Mouse (Mus musculus) heart, embryonic 13.5 days (tissue): ENCODE measurements around the gene Cnot2. TPM values are rescaled to one million over a fixed set of nuclear protein-coding genes. Genes with fewer than 3 reads are reported as not detected.

Source experiments
- ATAC-seq: fragments of 200-750 bp; cut with Nextera tagmentation; 2 replicates; pipeline ENCODE4 v1.8.0; 2017; ENCODE audit warnings: moderate TSS enrichment; ENCODE audit not compliant: insufficient number of reproducible peaks, low FRiP score, low TSS enrichment; ENCODE audit errors: extremely low read depth
- H3K27ac ChIP-seq: fragments of 300-500 bp; sonication (generic); replicated peaks from 2 replicates; pipeline ENCODE4 v1.5.1; 2015; ENCODE audit warnings: moderate library complexity, mild to moderate bottlenecking, inconsistent platforms
- H3K27me3 ChIP-seq: fragments of 300-500 bp; sonication (generic); replicated peaks from 2 replicates; pipeline ENCODE4 v1.6.1; 2015; ENCODE audit warnings: mild to moderate bottlenecking, inconsistent platforms
- H3K36me3 ChIP-seq: fragments of 300-500 bp; sonication (generic); 2 replicates; pipeline ENCODE4 v1.6.1; 2015; ENCODE audit warnings: mild to moderate bottlenecking, inconsistent platforms
- H3K4me1 ChIP-seq: fragments of 300-500 bp; sonication (generic); 2 replicates; pipeline ENCODE4 v1.6.1; 2015; ENCODE audit warnings: inconsistent platforms
- H3K4me2 ChIP-seq: fragments of 300-500 bp; sonication (generic); 2 replicates; pipeline ENCODE4 v1.6.1; 2015; ENCODE audit warnings: inconsistent platforms, mild to moderate bottlenecking, moderate library complexity
- H3K4me3 ChIP-seq: fragments of 300-500 bp; sonication (generic); 2 replicates; pipeline ENCODE4 v1.5.1; 2015; ENCODE audit warnings: moderate library complexity, mild to moderate bottlenecking, inconsistent platforms
- H3K9ac ChIP-seq: fragments of 300-500 bp; sonication (generic); 2 replicates; pipeline ENCODE4 v1.6.1; 2015; ENCODE audit warnings: inconsistent platforms, mild to moderate bottlenecking, moderate library complexity
- H3K9me3 ChIP-seq: fragments of 300-500 bp; sonication (generic); 2 replicates; pipeline ENCODE4 v1.6.1; 2016; ENCODE audit warnings: inconsistent platforms
- WGBS: fragments of 180-500 bp; shearing (Covaris S2); methylation state at CpG from one replicate; pipeline ENCODE4 v1.1.7; 2015; ENCODE audit warnings: mixed read lengths; 5-methylcytosine and 5-hydroxymethylcytosine counted together
- microRNA-seq: library from miRNA; unstranded; fragments of <30 nt; microRNA quantifications from one replicate; pipeline ENCODE4, GENCODE M21; 2016
- polyA plus RNA-seq: library from polyadenylated mRNA; unstranded; fragments of >200 nt; fragmentation: Nextera tagmentation; extraction: Ambion mirVana; gene quantifications from 2 replicates; pipeline ENCODE4 v1.2.1, GENCODE M21; 2015

The Cnot2 gene
- polyA plus RNA-seq, 1 experiment from 2014 or later: 63.8 TPM

- peaks cover 6% of the 10 kb centered on the region for H3K9me3 ChIP-seq
- ATAC-seq: no peak
These were observed 133.1 kb downstream of the Cnot2 start for GRCm38 (mm10) chr10:116448166-116448565.

GRCm38 (mm10) chr10:116447176-116447575 is 134.1 kb downstream of the Cnot2 start:
- H3K4me3 ChIP-seq: no peak overlapping the region
- no peaks in the 10 kb centered on the region for H3K36me3 ChIP-seq
- ATAC-seq: no peak
- WGBS: 88% methylated on average over 9 of the region's 9 CpGs
- H3K9ac ChIP-seq: no peak overlapping the region
- H3K9me3 ChIP-seq: no peaks in the 10 kb centered on the region
- no peaks in the 10 kb centered on the region for H3K4me1 ChIP-seq
- H3K27me3 ChIP-seq: no peaks in the 10 kb centered on the region
- H3K27ac ChIP-seq: no peak overlapping the region
- H3K4me2 ChIP-seq: no peak overlapping the region

More at GRCm38 (mm10) chr10:116448166-116448565, 133.1 kb downstream of the Cnot2 start:
- no peak overlapping the region for H3K27ac ChIP-seq
- 0 out of 2 replicates have a peak, but pooled peaks cover 3% of the 10 kb centered on the region for H3K36me3 ChIP-seq
- no peak overlapping the region for H3K9ac ChIP-seq
- H3K27me3 ChIP-seq: no peaks in the 10 kb centered on the region
- H3K4me3 ChIP-seq: no peak overlapping the region
- WGBS: 90% methylated on average over 12 of the region's 12 CpGs
- no peak overlapping the region for H3K4me2 ChIP-seq
- H3K4me1 ChIP-seq: no peaks in the 10 kb centered on the region

- no peaks in the 10 kb centered on the region for H3K27me3 ChIP-seq
- no peaks in the 10 kb centered on the region for H3K9me3 ChIP-seq
- no peaks in the 10 kb centered on the region for H3K36me3 ChIP-seq
- no peak overlapping the region for H3K4me2 ChIP-seq
- no peaks in the 10 kb centered on the region for H3K4me1 ChIP-seq
- no peak overlapping the region for H3K9ac ChIP-seq
- ATAC-seq: no peak
- WGBS: 64% methylated on average over 10 of the region's 12 CpGs
- H3K27ac ChIP-seq: no peak overlapping the region
- no peak overlapping the region for H3K4me3 ChIP-seq
These were observed 135.3 kb downstream of the Cnot2 start for GRCm38 (mm10) chr10:116446040-116446439.

GRCm38 (mm10) chr10:116444826-116445225 is 136.5 kb downstream of the Cnot2 start:
- WGBS: 87% methylated on average over 8 of the region's 8 CpGs
- no peak overlapping the region for H3K9ac ChIP-seq
- H3K4me3 ChIP-seq: no peak overlapping the region
- no peaks in the 10 kb centered on the region for H3K36me3 ChIP-seq
- no peak for ATAC-seq
- no peaks in the 10 kb centered on the region for H3K27me3 ChIP-seq
- no peak overlapping the region for H3K27ac ChIP-seq
- peaks cover 6% of the 10 kb centered on the region for H3K4me1 ChIP-seq
- H3K4me2 ChIP-seq: no peak overlapping the region
- H3K9me3 ChIP-seq: no peaks in the 10 kb centered on the region

GRCm38 (mm10) chr10:116444371-116444770 is 136.9 kb downstream of the Cnot2 start:
- no peak overlapping the region for H3K4me2 ChIP-seq
- no peaks in the 10 kb centered on the region for H3K27me3 ChIP-seq
- H3K27ac ChIP-seq: no peak overlapping the region
- no peak overlapping the region for H3K4me3 ChIP-seq
- peaks cover 6% of the 10 kb centered on the region for H3K4me1 ChIP-seq
- H3K9me3 ChIP-seq: 0 out of 2 replicates have a peak, but pooled peaks cover under 1% of the 10 kb centered on the region
- no peaks in the 10 kb centered on the region; the same call in 1 of the 2 replicates for H3K36me3 ChIP-seq
- ATAC-seq: no peak
- WGBS: 86% methylated on average over 10 of the region's 10 CpGs
- H3K9ac ChIP-seq: no peak overlapping the region

- no peak for ATAC-seq
- Histone ChIP-seq H3K27ac (no peak overlapping the region), H3K4me1 (peaks cover 6% of the 10 kb centered on the region), H3K36me3 (peaks cover 10% of the 10 kb centered on the region; the same call in 1 of the 2 replicates), H3K4me3 (no peak overlapping the region), H3K9ac (no peak overlapping the region), H3K4me2 (no peak overlapping the region), H3K27me3 (no peaks in the 10 kb centered on the region), H3K9me3 (peaks cover 19% of the 10 kb centered on the region)
- WGBS: 88% methylated on average over 7 of the region's 7 CpGs
These were observed 140.4 kb downstream of the Cnot2 start for GRCm38 (mm10) chr10:116440946-116441345.

GRCm38 (mm10) chr10:116440088-116440487 is 141.2 kb downstream of the Cnot2 start:
- Histone ChIP-seq H3K4me2 (peak overlapping the region; percentile 56), H3K36me3 (peaks cover 10% of the 10 kb centered on the region; the same call in 1 of the 2 replicates), H3K9me3 (peaks cover 19% of the 10 kb centered on the region), H3K4me3 (peak overlapping the region; percentile 18), H3K4me1 (peaks cover 6% of the 10 kb centered on the region), H3K27ac (no peak overlapping the region), H3K27me3 (no peaks in the 10 kb centered on the region), H3K9ac (no peak overlapping the region)
- 31% methylated on average over 10 of the region's 10 CpGs for WGBS
- 0 out of 2 replicates have a peak, but pooled peaks have one; percentile 26 for ATAC-seq

- H3K27me3 ChIP-seq: no peaks in the 10 kb centered on the region
- no peak overlapping the region for H3K4me3 ChIP-seq
- H3K9me3 ChIP-seq: peaks cover 19% of the 10 kb centered on the region
- no peak overlapping the region for H3K27ac ChIP-seq
- WGBS: 85% methylated on average over 12 of the region's 12 CpGs
- H3K9ac ChIP-seq: no peak overlapping the region
- no peak for ATAC-seq
- no peak overlapping the region for H3K4me2 ChIP-seq
- H3K4me1 ChIP-seq: peaks cover 6% of the 10 kb centered on the region
- H3K36me3 ChIP-seq: peaks cover 10% of the 10 kb centered on the region; the same call in 1 of the 2 replicates
These were observed 145.9 kb downstream of the Cnot2 start for GRCm38 (mm10) chr10:116435455-116435854.

Small RNA genes within 50 kb of the gene (microRNA-seq; reads per million reads assigned to microRNA genes)
- not detected for gene Gm25190

Other genes with a start within 250 kb of the Cnot2 start
- gene Kcnmb4, start 107.6 kb downstream of the Cnot2 start, polyA plus RNA-seq: 3.9 and 4.4 TPM in 2 replicates